In genomic region chr17:44256583-44256982, GRCm38 (mm10) we compare ENCODE assay signal across 9 mouse cellular contexts.
DNase-seq lines count a peak whose midpoint lies in the region; ATAC-seq and TF ChIP-seq lines count a peak whose summit lies in the region.
"Had no signal": no experiment of that assay in that cellular context is flagged by ENCODE, and none has a peak within 500 bp of the region (broad histone marks: within the 10 kb centered on the region; RNA-seq: fewer than 3 reads in every experiment).

No protein-coding gene starts in this region.

- H3K27me3 ChIP-seq in heart, embryonic 12.5 days (replicated peaks), result peaks cover 35% of the 10 kb centered on the region
- H3K27me3 ChIP-seq in intestine, postnatal 0 days (replicated peaks; ENCODE audit: control insufficient read depth, insufficient read depth, low read length), result no peaks in the 10 kb centered on the region
- no peaks in the 10 kb centered on the region for H3K27me3 ChIP-seq in midbrain, embryonic 14.5 days (ENCODE audit: control insufficient read depth, insufficient read depth, low read length)
- H3K27me3 ChIP-seq in small intestine, adult 2 months (ENCODE audit: control insufficient read depth, insufficient read depth, low read length), result no peaks in the 10 kb centered on the region

- TF ChIP-seq CTCF in intestine, postnatal 0 days (IDR thresholded peaks at IDR 0.05; ENCODE audit: low read depth), result peak; percentile 98
- peak; percentile 92 for TF ChIP-seq CTCF in small intestine, adult 2 months (IDR thresholded peaks at IDR 0.05; ENCODE audit: extremely low read depth, insufficient read length, insufficient replicate concordance, low read depth, low read length)

- no peak overlapping the region for H3K27ac ChIP-seq in heart, embryonic 12.5 days (ENCODE audit: poor library complexity, severe bottlenecking)
- no peak overlapping the region for H3K27ac ChIP-seq in intestine, postnatal 0 days (ENCODE audit: low read depth, low read length)
- H3K27ac ChIP-seq in midbrain, embryonic 14.5 days (replicated peaks; ENCODE audit: low read depth, low read length), result no peak overlapping the region
- no peak overlapping the region for H3K27ac ChIP-seq in small intestine, adult 2 months (ENCODE audit: insufficient read depth, low read depth, low read length)

- H3K9ac ChIP-seq in heart, embryonic 12.5 days, result no peak overlapping the region
- H3K9ac ChIP-seq in intestine, postnatal 0 days (ENCODE audit: low read depth, low read length), result no peak overlapping the region
- no peak overlapping the region for H3K9ac ChIP-seq in midbrain, embryonic 14.5 days (replicated peaks; ENCODE audit: low read length)

- no peak for TF ChIP-seq POLR2A in small intestine, adult 2 months (IDR thresholded peaks at IDR 0.05; ENCODE audit: low read depth, low read length)

- peak; percentile 97 for DNase-seq in heart, adult 11 months
- peak; percentile 78 for DNase-seq in gastrocnemius, postnatal 10 days
- DNase-seq in left cerebral cortex, postnatal 36 days (ENCODE audit: low spot score in 2 of 2), result peak; percentile 45 to 59
- DNase-seq in midbrain, embryonic 14.5 days, result peak; percentile 92

- H3K4me2 ChIP-seq in heart, embryonic 12.5 days, result no peak overlapping the region
- H3K4me2 ChIP-seq in intestine, postnatal 0 days (replicated peaks; ENCODE audit: low read depth), result no peak overlapping the region
- H3K4me2 ChIP-seq in midbrain, embryonic 14.5 days (ENCODE audit: low read length), result no peak overlapping the region

- H3K4me3 ChIP-seq in heart, embryonic 12.5 days, result no peak overlapping the region
- no peak overlapping the region for H3K4me3 ChIP-seq in intestine, postnatal 0 days (ENCODE audit: low read depth, low read length)
- H3K4me3 ChIP-seq in midbrain, embryonic 14.5 days (replicated peaks; ENCODE audit: low read depth, low read length), result no peak overlapping the region
- no peak overlapping the region for H3K4me3 ChIP-seq in small intestine, adult 2 months (ENCODE audit: low read depth, low read length)

- 2% methylated on average over 6 of the region's 6 CpGs for WGBS in heart, embryonic 12.5 days
- 7% methylated on average over 6 of the region's 6 CpGs for WGBS in intestine, postnatal 0 days
- WGBS in midbrain, embryonic 14.5 days, result 9% methylated on average over 6 of the region's 6 CpGs
- 6% methylated on average over 6 of the region's 6 CpGs for WGBS in small intestine, adult 2 months

- no peaks in the 10 kb centered on the region for H3K9me3 ChIP-seq in heart, embryonic 12.5 days (replicated peaks)
- no peaks in the 10 kb centered on the region for H3K9me3 ChIP-seq in intestine, postnatal 0 days (ENCODE audit: control insufficient read depth)
- no peaks in the 10 kb centered on the region for H3K9me3 ChIP-seq in midbrain, embryonic 14.5 days (ENCODE audit: control insufficient read depth, low read length)

- intact Hi-C loops in left cerebral cortex, postnatal 36 days (cut with DNase I), result loop anchor here (2.0 to 10.0 kb wide), 2 partner anchors 106 to 372 kb away; no protein-coding TSS in a partner anchor

- no peaks in the 10 kb centered on the region for H3K36me3 ChIP-seq in heart, embryonic 12.5 days
- H3K36me3 ChIP-seq in intestine, postnatal 0 days (ENCODE audit: control insufficient read depth, insufficient read depth), result 0 out of 2 replicates have a peak, but pooled peaks cover 3% of the 10 kb centered on the region
- no peaks in the 10 kb centered on the region for H3K36me3 ChIP-seq in midbrain, embryonic 14.5 days (ENCODE audit: control insufficient read depth, insufficient read depth, low read length)
- H3K36me3 ChIP-seq in small intestine, adult 2 months (ENCODE audit: control insufficient read depth, insufficient read depth, low read length), result peaks cover 15% of the 10 kb centered on the region
- H3K36me3 ChIP-seq: G1E had no signal

- no peak for ATAC-seq in heart, embryonic 12.5 days (ENCODE audit: insufficient number of reproducible peaks, low FRiP score)
- peak; percentile 95 for ATAC-seq in common myeloid progenitor, adult 5-6 weeks (replicated peaks; ENCODE audit: low read depth, poor library complexity, severe bottlenecking)
- peak; percentile 40 for ATAC-seq in intestine, postnatal 0 days
- ATAC-seq in midbrain, embryonic 14.5 days (ENCODE audit: low FRiP score, low TSS enrichment), result peak; percentile 62; the same call in 1 of the 2 replicates

- H3K4me1 ChIP-seq in heart, embryonic 12.5 days (replicated peaks), result peaks cover 8% of the 10 kb centered on the region
- H3K4me1 ChIP-seq in intestine, postnatal 0 days (replicated peaks; ENCODE audit: control insufficient read depth, insufficient read depth, low read length), result no peaks in the 10 kb centered on the region
- no peaks in the 10 kb centered on the region for H3K4me1 ChIP-seq in midbrain, embryonic 14.5 days (ENCODE audit: control insufficient read depth, insufficient read depth, low read length)
- no peaks in the 10 kb centered on the region for H3K4me1 ChIP-seq in small intestine, adult 2 months (ENCODE audit: control insufficient read depth, insufficient read depth, insufficient read length, low read length)
